Mouse (Mus musculus) forelimb bud, embryonic 11.5 days (tissue): Measurements from ENCODE around the gene Tanc1.

Experiments
- DNase-seq: peaks from one replicate; pipeline ENCODE4 v3.0.0-alpha.2; 2012; ENCODE audit warnings: low read depth, low spot score

The Tanc1 gene

DNA sequence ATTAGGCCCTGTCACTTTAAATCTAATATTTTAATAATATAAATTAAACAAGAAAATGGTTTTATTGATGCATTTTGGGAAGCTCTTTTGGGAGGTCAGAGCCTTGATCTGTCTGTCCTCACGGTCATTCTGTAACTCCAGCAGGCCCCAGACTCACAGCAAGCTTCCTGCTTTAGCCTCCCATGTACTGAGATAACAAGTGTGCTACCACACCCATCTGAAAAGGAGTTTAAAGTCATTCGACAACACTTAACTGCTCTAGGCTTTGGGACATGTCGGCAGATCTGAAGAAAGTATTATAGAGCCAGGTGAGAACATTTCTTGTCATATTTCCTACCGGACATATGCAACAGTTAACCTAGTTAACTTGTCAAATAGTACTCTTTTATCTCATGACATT lies 69.3 kb downstream of the Tanc1 start:
- DNase-seq, result no peak

DNA sequence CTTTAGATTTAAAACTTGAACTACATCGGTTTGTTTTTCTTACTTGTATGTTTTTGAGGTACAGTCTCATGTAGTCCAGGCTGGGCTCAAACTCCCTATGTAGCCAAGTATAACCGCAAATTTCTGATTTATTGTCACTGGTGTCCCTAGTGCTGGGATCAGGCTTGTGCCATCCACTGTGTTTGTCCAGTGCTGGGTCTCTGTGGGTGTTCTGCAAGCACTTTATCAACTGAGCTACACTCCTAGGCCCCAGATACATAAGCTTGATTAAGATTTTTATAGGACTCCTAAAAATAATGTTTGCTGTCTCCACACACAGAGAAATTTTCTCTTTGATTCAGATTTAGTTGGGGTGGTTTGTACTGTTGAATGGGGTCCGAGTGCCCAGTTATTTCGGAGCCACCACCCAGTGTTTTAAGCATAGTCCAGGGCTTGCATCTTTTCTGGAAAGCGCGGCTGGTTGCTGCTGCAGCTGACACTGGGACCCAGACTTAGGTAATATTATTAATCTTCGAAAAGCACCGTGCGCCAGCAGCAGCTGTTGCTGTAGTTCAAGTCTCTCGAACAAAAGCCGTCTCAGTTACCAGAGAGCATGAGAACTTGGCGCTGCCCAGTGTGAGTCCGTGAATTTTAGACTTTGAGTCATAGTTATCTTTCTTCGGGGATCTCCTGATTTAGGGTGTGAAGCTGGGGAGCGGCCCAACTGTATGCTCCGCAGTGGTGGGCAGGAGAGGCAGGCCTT lies 73.2 kb downstream of the Tanc1 start:
- DNase-seq, result no peak

DNA sequence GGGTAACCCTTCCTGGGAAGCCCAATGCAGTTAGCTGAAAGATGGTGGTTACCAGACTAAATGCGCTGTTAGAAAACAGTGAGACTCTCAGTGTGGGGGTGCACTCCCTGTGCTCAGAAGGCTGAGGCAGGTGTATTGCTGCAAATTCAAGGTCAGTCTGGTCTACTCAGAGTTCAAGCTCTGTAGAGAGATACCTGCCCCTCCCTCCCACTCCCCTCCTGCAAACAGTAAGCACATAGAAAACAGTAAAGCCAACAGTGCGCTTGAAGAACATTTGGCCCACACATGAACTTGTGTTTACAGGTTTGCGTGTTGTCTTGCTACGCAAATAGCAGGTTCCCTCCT lies 73.7 kb downstream of the Tanc1 start:
- DNase-seq, result no peak

- no peak for DNase-seq
These were observed 76.6 kb downstream of the Tanc1 start for GRCm38 (mm10) chr2:59688261-59689104.

DNA sequence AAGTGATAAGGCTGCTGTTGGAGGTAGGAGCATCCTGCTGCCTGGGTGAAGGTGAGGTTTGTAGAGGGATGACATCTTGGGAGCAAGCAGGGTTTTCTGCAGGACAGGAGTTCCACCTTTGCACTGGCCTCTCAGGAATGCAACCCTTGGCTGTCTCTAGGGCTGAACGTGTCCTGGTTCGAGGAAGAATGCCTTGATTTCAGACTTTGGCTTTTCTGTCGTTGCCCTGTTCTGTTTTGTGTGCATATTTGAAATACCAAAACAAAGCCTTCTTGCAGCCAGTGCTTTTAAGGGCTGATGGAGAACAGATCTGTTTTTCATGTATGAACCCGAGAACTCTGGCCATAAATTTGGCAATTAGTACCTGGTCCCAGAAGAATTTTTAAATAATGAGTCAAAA lies 79.3 kb downstream of the Tanc1 start:
- DNase-seq, result no peak

GRCm38 (mm10) chr2:59693473-59693872 lies 81.6 kb downstream of the Tanc1 start:
- DNase-seq, result no peak

GRCm38 (mm10) chr2:59697123-59697522 lies 85.3 kb downstream of the Tanc1 start:
- DNase-seq, result no peak

GRCm38 (mm10) chr2:59697722-59698634 lies 86.1 kb downstream of the Tanc1 start:
- peak; percentile 73 for DNase-seq

DNA sequence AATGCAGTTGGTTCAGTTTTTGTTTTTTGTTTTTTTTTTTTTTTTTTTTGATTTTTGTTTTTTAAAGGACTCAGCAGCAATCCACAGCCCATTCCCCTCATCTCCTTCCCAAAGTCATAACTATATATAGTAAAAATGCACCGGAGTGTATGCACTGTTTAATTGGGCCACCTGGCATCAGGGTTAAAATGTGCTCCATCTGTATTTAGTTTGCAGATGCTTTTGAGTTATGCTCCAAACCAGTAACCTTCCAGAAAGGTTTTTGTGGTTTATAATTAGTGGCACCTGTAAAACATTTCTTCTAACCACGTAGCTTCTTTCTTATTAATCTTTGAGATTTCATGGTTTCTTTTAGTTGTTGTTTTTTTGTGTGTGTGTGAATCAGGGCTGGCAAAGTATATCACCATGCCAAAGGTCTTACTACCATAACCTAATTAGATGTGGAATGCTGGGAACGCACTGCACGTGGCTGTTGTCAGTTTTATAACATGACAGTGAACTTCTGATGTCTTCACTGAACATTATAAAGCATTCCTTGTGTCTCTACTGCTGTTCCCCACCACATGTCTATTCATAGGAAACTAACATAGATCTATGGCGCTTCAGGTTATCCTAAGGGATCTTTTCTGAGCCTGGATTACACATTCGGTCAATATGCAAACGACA lies 86.9 kb downstream of the Tanc1 start:
- DNase-seq, result peak; percentile 63

- DNase-seq, result no peak
These were observed 88.1 kb downstream of the Tanc1 start for GRCm38 (mm10) chr2:59699893-59700292.

DNA sequence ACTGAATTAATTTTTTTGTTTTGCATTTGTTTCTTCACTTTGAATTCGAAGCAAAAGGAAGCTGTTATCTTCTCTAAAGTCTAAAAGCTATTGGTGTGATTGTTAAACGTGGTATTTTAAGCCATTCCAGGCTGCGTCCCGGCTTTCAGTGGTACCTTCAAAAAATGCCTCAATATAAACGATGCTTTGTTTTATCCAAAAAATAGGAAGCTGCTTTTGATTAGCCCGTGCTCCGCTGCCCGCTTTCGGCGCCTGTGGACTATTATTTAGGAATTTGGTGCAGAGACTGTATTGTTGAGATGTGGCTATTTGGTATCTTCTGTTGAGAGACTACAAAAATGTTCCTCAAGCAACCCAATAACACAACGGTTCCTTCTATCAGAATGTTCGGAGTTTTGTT lies 93.4 kb downstream of the Tanc1 start:
- DNase-seq, result no peak

GRCm38 (mm10) chr2:59706806-59707205 lies 95.0 kb downstream of the Tanc1 start:
- no peak for DNase-seq

- no peak for DNase-seq
These were observed 96.3 kb downstream of the Tanc1 start for GRCm38 (mm10) chr2:59707922-59708706.

DNA sequence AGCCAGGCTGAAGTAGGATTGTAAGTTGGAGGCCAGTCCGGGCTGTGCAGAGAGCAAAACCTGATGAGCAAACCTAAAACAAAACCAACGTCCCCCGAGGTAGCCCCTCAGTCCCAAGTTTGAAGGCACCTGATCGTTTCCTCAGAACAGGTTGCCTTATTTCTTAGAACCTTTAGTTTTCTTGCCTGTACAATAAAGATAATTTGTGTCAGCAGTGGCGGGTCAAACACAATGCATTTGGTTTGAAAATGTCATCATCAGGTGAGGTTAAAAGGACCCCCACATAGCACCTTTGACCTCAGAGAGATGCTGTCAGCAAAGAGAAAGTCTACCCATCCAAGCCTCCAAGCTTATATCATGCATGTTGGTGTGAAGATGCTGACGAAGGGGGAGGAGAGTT lies 98.9 kb downstream of the Tanc1 start:
- no peak for DNase-seq

GRCm38 (mm10) chr2:59711992-59712391 lies 100.2 kb downstream of the Tanc1 start:
- no peak for DNase-seq

DNA sequence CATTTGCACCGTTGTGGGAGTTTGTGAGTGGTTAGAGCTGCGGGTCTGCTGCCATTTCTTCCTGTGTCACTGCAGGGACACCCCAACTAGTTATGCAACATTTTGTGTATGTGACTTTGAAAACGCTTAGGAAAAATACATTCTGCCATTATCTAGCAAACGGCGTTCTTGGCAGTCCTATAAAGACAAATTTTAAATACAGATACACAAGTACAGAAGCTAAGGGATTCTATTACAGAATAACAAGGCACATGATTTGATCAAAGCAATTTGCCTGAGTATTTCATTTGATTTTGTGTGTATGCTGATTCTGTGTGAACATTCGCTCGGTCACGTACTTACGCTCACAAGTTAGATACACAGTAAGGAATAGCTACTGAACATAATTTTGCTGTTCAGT lies 100.6 kb downstream of the Tanc1 start:
- DNase-seq, result no peak

DNA sequence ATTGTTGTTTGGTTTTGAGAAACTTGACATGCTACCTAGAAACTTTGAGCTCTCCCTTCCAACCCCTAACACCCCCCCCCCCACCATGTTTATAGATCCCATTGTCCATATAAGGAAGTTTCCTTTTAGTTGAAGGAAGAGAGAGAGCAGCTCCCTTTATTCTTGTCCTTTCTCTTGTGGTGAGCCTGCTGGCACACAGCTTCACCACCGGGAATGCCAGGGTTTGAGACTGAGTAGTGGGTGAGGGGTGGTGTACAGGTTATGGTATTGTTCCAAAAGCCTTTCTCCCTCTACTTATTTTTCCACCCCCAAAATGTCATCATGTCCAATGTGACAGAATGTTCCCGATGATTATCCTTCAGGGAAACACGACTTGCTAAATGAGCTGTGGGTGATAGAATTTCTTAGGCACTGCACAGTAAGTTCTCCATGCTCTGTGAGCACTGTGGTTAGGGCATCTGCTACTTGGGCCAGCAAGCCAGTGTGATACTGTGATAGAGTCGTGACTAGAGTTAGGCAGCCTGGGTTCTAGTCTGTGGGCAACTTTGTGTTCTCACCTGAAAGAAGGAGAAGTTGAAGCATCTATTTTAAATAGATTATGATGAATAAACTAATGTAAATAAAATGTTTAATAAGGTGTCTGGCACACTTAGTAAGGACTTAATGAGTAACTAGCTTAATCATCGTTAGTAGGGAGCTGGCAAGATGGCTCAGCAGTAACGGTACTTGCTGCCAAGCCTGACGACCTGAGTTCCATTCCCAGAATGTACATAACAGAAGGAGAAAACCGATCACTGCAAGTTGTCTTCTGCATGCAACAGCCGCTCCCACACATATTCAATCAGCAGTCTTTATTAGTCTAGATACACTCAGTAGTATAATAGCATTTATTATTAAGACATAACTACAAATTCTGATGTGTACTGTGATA lies 102.0 kb downstream of the Tanc1 start:
- no peak for DNase-seq

GRCm38 (mm10) chr2:59714992-59715391 lies 103.2 kb downstream of the Tanc1 start:
- DNase-seq, result no peak

GRCm38 (mm10) chr2:59716461-59716860 lies 104.6 kb downstream of the Tanc1 start:
- DNase-seq, result no peak
